9 mouse cellular contexts compared by ENCODE assay signal in the genomic region with DNA sequence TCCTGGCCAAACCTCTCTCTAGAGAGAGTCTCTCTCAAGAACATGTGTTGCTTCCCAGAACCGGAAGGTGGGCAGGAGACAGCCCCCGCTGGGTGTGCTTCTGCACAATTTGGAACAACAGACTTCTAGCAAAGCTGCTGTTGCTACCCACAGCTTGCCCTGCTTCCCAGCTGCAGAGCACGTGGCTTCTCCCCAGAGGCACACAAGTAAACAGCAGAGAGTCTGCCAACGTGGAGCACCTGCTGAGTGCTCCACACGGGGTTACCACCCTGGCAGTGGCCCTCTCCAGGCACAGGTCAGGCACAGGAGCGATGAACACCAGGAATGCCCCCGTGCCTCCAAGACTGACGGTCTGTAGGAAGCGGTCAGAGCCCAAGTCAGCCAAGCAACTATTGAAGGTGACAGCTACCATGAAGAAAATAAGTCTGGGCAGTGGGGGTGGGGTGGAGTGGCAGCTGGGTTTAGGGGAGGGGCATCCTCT. TPM values are rescaled to one million over a fixed set of nuclear protein-coding genes. Genes with fewer than 3 reads are reported as not detected.
A peak's percentile ranks its signal among the peaks of the same experiment; 100 is the strongest.
DNase-seq lines count a peak whose midpoint lies in the region; ATAC-seq and TF ChIP-seq lines count a peak whose summit lies in the region.
"Had no signal": no experiment of that assay in that cellular context is flagged by ENCODE, and none has a peak within 500 bp of the region (broad histone marks: within the 10 kb centered on the region; RNA-seq: fewer than 3 reads in every experiment).

No protein-coding gene starts in this region.

- no peak for TF ChIP-seq CTCF in gastrocnemius, adult 2 months (IDR thresholded peaks at IDR 0.05)

- H3K27ac ChIP-seq in gastrocnemius, adult 2 months: 0 out of 2 replicates have a peak overlapping the region, but pooled peaks have one; percentile 12
- H3K27ac ChIP-seq: liver, embryonic 14.5 days had no signal

- peak; percentile 26 for DNase-seq in gastrocnemius, adult 2 months
- DNase-seq in gastrocnemius, postnatal 4 days (ENCODE audit: low spot score in 2 of 2): no peak
- peak; percentile 25 for DNase-seq in A20 (ENCODE audit: low read depth, low spot score)
- DNase-seq in cerebellum, postnatal 14 days: peak; percentile 57 to 58
- no peak for DNase-seq in kidney, postnatal 14 days
- DNase-seq in urinary bladder, postnatal 14 days (ENCODE audit: low spot score): no peak
- DNase-seq in urinary bladder, adult 2 months (ENCODE audit: low spot score): no peak

- ATAC-seq in neutrophil, adult 5-6 weeks (ENCODE audit: extremely low read depth, insufficient number of reproducible peaks, low FRiP score, poor library complexity, severe bottlenecking): peak; percentile 30; the same call in 1 of the 2 replicates

- intact Hi-C loops in gastrocnemius, adult 2 months (cut with DNase I): no loop called here

- H3K4me3 ChIP-seq in gastrocnemius, adult 2 months: no peak overlapping the region

RNA-seq across cellular contexts. Expression of a gene that starts 26.0 kb away (rescaled TPM):
- 1 to 10 TPM in 1 of 2 experiments, under 1 TPM in 1; 0.86 to 1.2 TPM for total RNA-seq in gastrocnemius, adult 2 months (2021)
- 1 to 10 TPM; 1.2 to 1.4 TPM for total RNA-seq in gastrocnemius, postnatal 4 days (2021)
- total RNA-seq in neutrophil, adult 5-6 weeks (2017): 18.5 and 21.2 TPM in 2 replicates
- polyA plus RNA-seq in urinary bladder, adult 2 months (2012; rRNA removed): 5.6 and 7.3 TPM in 2 replicates

Comparison
In these comparisons a context has a peak if more than half of its experiments do, and no peak if none do; other contexts are left out.
1. DNase-seq: peak in gastrocnemius, adult 2 months (single experiment), A20 (single experiment) and cerebellum, postnatal 14 days (2 of 2); none in gastrocnemius, postnatal 4 days (0 of 2), kidney, postnatal 14 days (single experiment), urinary bladder, postnatal 14 days (single experiment) and urinary bladder, adult 2 months (single experiment).